Mouse (Mus musculus) lung, postnatal 25 days (tissue): ENCODE results near the gene Gdpd5.
A peak's percentile ranks its signal among the peaks of the same experiment; 100 is the strongest.

ENCODE experiments used
- DNase-seq: peaks from one replicate; pipeline ENCODE4 v3.0.0; 2022; ENCODE audit warnings: low spot score

The Gdpd5 gene

GRCm38 (mm10) chr7:99444012-99444411 lies 62.8 kb downstream of the Gdpd5 start:
- no peak for DNase-seq

GRCm38 (mm10) chr7:99445833-99446232 lies 64.6 kb downstream of the Gdpd5 start:
- DNase-seq, result no peak

DNA sequence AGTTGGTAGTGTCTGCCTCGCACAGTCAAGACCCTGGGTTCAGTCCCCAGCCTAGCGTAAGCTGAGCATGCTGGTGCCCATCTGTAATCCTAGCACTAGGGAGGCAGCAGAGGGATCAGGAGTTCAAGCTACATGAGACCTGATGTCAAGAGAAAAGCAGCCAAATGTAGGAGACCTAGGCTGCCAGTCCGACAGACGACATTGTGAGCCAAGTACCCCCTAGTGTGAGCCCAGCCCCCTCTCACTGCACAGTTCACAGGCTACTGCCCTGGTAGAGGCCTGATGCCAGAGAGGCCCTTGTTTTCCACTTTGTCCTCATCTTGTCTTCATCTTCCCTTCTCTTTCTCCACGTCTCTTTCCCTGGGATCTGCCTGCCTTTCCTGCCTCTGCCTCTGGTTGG lies 66.1 kb downstream of the Gdpd5 start:
- no peak for DNase-seq

DNA sequence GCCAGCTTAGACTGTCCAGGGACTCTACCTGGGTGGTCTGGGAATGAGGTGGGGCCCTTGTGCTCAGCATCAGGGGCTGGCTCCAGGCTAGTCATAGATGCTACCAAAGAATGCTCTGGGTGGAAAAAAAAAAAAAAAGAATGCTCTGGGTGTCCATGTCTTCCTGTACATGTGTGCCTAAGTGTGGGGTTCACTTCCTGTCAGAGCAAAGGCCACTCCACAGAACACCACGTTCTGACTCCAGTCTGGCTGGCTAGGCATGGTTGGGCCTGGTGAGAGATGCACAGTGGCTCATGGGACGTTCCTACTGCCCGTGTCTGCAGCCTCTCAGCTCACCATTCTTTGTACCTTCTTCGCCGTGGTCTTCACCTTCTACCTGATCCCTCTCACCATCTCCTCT lies 67.4 kb downstream of the Gdpd5 start:
- DNase-seq, result no peak

GRCm38 (mm10) chr7:99449063-99449462 lies 67.8 kb downstream of the Gdpd5 start:
- DNase-seq, result no peak

DNA sequence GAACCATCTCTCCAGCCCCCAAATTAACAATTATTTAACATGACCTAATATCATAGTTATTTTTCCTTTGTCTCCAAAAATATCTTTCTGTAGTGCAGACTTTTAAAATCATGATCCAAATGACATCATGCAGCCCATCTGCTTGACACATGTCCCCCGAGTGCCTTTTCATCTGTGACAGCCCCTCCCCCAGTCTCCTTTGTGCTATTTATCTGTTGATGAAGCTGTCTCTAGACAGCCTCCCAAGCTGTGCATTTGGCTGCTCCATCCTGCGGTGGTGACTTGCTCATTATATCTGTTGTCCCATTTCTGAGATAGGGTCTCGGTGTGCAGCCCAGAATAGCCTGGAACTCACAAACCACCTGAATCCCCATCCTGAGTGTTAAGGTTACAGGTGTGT lies 68.5 kb downstream of the Gdpd5 start:
- DNase-seq, result no peak

DNA sequence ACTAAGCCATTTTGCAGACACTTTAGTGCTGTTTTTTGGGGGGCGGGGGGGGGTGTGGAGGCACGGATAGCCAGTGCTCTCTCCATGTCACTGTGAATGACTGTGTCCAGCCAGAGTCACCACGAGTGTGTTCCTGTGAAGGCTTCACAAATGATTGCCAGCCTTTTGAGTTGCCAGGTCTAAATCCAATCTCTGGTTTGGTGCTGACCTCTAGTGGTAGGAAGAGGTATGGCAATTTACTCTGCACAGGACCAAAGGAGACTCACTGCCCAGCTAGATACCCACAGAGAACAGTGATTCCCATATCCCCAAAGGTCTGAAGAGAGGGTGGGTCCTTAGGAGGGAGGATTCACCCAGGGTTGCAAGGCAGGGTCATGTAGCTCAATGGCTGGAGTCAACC lies 69.5 kb downstream of the Gdpd5 start:
- peak; percentile 84 for DNase-seq

GRCm38 (mm10) chr7:99452859-99453258 lies 71.6 kb downstream of the Gdpd5 start:
- no peak for DNase-seq

GRCm38 (mm10) chr7:99454044-99454443 lies 72.8 kb downstream of the Gdpd5 start:
- no peak for DNase-seq

- DNase-seq, result no peak
Measured at GRCm38 (mm10) chr7:99458849-99459248, 77.6 kb downstream of the Gdpd5 start.

DNA sequence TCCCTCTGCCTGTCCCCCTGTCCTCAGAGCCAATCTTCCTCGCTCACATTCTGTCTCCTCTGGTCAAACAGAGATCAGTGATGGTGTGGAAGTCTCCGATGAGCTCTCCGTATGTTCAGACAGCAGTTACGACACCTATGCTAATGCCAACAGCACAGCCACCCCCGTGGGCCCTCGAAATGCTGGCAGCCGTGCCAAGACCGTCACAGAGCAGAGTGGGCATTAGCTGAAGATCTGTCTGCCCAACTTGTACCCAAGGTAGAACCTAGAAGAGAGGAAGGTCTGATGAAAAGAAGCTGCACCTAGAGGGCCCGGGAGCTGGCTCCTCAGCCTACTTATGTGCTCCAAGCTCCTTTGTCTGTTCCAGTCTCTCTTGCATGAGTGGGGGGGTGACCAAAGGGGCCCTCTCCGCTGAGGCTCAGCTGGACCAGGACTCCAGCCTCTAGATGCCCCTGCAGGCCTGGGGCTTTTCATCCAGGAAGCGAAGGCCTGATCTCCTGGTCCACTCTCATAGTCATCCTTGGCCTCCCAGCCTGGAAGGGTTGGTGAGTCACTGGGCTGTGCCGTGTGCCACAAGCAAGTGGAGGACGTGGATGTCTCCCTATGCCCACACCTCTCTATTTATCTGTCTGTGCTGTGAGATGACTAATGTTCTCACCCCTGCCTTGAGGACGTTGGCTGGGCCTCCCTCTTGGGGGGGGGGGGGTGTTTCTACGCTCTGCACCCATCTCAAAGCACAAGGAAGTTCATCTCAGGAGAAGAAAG lies 78.9 kb downstream of the Gdpd5 start:
- no peak for DNase-seq

GRCm38 (mm10) chr7:99463120-99463519 lies 81.9 kb downstream of the Gdpd5 start:
- no peak for DNase-seq

GRCm38 (mm10) chr7:99465811-99466210 lies 84.6 kb downstream of the Gdpd5 start, which contains the start of gene Klhl35:
Gene Klhl35, plus strand, starts transcription at chr7:99466004.
- no peak for DNase-seq

GRCm38 (mm10) chr7:99467916-99468282 lies 86.7 kb downstream of the Gdpd5 start:
- DNase-seq, result peak; percentile 48

- peak; percentile 61 for DNase-seq
Measured at GRCm38 (mm10) chr7:99468283-99469132, 87.3 kb downstream of the Gdpd5 start.

- peak; percentile 65 for DNase-seq
Measured at GRCm38 (mm10) chr7:99469680-99470405, 88.6 kb downstream of the Gdpd5 start.

GRCm38 (mm10) chr7:99471578-99471977 lies 90.4 kb downstream of the Gdpd5 start:
- no peak for DNase-seq

- no peak for DNase-seq
Measured at GRCm38 (mm10) chr7:99473638-99474407, 92.6 kb downstream of the Gdpd5 start.

GRCm38 (mm10) chr7:99474836-99475561 lies 93.8 kb downstream of the Gdpd5 start:
- peak; percentile 70 for DNase-seq

GRCm38 (mm10) chr7:99475562-99475911 lies 94.3 kb downstream of the Gdpd5 start:
- no peak for DNase-seq

- no peak for DNase-seq
Measured at GRCm38 (mm10) chr7:99476558-99477114, 95.4 kb downstream of the Gdpd5 start.
